Comparison of ENCODE assay signal across 8 mouse cellular contexts in the genomic region with DNA sequence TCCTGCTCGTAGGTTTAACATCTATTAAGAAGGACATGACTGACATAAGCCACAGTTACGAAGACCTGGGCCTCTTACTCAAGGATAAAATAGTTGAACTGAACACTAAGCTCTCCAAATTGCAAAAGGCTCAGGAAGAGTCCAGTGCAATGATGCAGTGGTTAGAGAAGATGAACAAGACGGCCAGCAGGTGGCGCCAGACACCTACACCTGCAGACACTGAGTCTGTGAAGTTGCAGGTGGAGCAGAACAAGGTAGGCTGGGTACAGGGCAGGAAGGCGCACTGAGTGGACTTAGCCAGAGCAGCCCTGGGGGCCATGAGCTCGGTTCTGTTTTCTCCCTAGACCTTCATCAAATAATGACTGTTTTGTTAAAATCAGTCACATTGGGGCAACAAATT.
DNase-seq lines count a peak whose midpoint lies in the region; ATAC-seq and TF ChIP-seq lines count a peak whose summit lies in the region.

No protein-coding gene starts in this region.

- H3K9ac ChIP-seq in forebrain, postnatal 0 days = no peak overlapping the region
- H3K9ac ChIP-seq in hindbrain, embryonic 14.5 days = no peak overlapping the region

- H3K9me3 ChIP-seq in forebrain, postnatal 0 days (ENCODE audit: low read length) = no peaks in the 10 kb centered on the region
- H3K9me3 ChIP-seq in hindbrain, embryonic 14.5 days (ENCODE audit: control insufficient read depth, low read length) = no peaks in the 10 kb centered on the region

- peak; percentile 93 for TF ChIP-seq CTCF in forebrain, postnatal 0 days (IDR thresholded peaks at IDR 0.05; ENCODE audit: low read depth)

- ATAC-seq in forebrain, postnatal 0 days = peak; percentile 89
- peak; percentile 81 for ATAC-seq in hindbrain, embryonic 14.5 days (ENCODE audit: low FRiP score)

- peaks cover 63% of the 10 kb centered on the region for H3K36me3 ChIP-seq in forebrain, postnatal 0 days (ENCODE audit: insufficient read depth)
- H3K36me3 ChIP-seq in hindbrain, embryonic 14.5 days (replicated peaks; ENCODE audit: control insufficient read depth, insufficient read depth) = peaks cover 76% of the 10 kb centered on the region

- no peak overlapping the region for H3K27ac ChIP-seq in forebrain, postnatal 0 days (ENCODE audit: low read depth, low read length)
- H3K27ac ChIP-seq in hindbrain, embryonic 14.5 days = no peak overlapping the region

- no peaks in the 10 kb centered on the region for H3K4me1 ChIP-seq in forebrain, postnatal 0 days (ENCODE audit: insufficient read depth)
- no peaks in the 10 kb centered on the region for H3K4me1 ChIP-seq in hindbrain, embryonic 14.5 days (replicated peaks; ENCODE audit: control insufficient read depth, insufficient read depth, low read length)

- DNase-seq in MEL-GATA-1-ER (ENCODE audit: extremely low read depth, low read depth) = peak; percentile 10
- peak; percentile 71 for DNase-seq in cerebellum, adult 11-12 months
- DNase-seq in forebrain, postnatal 0 days = peak; percentile 79
- peak; percentile 79 for DNase-seq in hindbrain, embryonic 14.5 days (ENCODE audit: low spot score)
- DNase-seq in layer of hippocampus, postnatal 14 days (ENCODE audit: low spot score in 2 of 2) = peak; percentile 46 to 61
- peak; percentile 77 for DNase-seq in lung, postnatal 25 days (ENCODE audit: low spot score)
- DNase-seq in retina, postnatal 7 days (ENCODE audit: low read depth, low spot score) = peak; percentile 71
- DNase-seq in thymus, postnatal 4 days = peak; percentile 92

- H3K4me3 ChIP-seq in forebrain, postnatal 0 days (ENCODE audit: low read depth, low read length) = no peak overlapping the region
- H3K4me3 ChIP-seq in hindbrain, embryonic 14.5 days (replicated peaks; ENCODE audit: low read length) = no peak overlapping the region

- no peak overlapping the region for H3K4me2 ChIP-seq in forebrain, postnatal 0 days (ENCODE audit: low read depth)
- H3K4me2 ChIP-seq in hindbrain, embryonic 14.5 days (replicated peaks) = no peak overlapping the region

- 32% methylated on average over 6 of the region's 6 CpGs for WGBS in forebrain, postnatal 0 days
- 42% methylated on average over 6 of the region's 6 CpGs for WGBS in hindbrain, embryonic 14.5 days

- no peaks in the 10 kb centered on the region for H3K27me3 ChIP-seq in forebrain, postnatal 0 days (ENCODE audit: insufficient read depth, low read length)
- H3K27me3 ChIP-seq in hindbrain, embryonic 14.5 days (ENCODE audit: control insufficient read depth, insufficient read depth, low read length) = no peaks in the 10 kb centered on the region

Comparison
In these comparisons a context has a peak if more than half of its experiments do, and no peak if none do; other contexts are left out.
1. DNase-seq: peak in every context shown above with its lines; median percentile 92 in thymus, postnatal 4 days; 79 in forebrain, postnatal 0 days; 79 in hindbrain, embryonic 14.5 days; 77 in lung, postnatal 25 days; 71 in cerebellum, adult 11-12 months; 71 in retina, postnatal 7 days; 54 in layer of hippocampus, postnatal 14 days; 10 in MEL-GATA-1-ER.